Mouse (Mus musculus) spleen, postnatal 10 days (tissue): ENCODE data around the gene Olfr922.

Experiments
- DNase-seq, 2 experiments: peaks; one replicate each; pipeline ENCODE4 v3.0.0; 2021 to 2022; ENCODE audit warnings: low spot score in 2 of 2

Gene Olfr922

GRCm38 (mm10) chr9:38814314-38814713, at the start of gene Olfr922:
TSS of gene Olfr922 (plus strand) at chr9:38814614.
- DNase-seq, result no peak

- no peak for DNase-seq
Observed at GRCm38 (mm10) chr9:38772768-38773167, 41.6 kb upstream of the Olfr922 start, which contains the start of gene Olfr921. TSS of gene Olfr921 (plus strand) at chr9:38773068.

GRCm38 (mm10) chr9:38792689-38793088, 21.7 kb upstream of the Olfr922 start:
- no peak for DNase-seq

GRCm38 (mm10) chr9:38805696-38806095, 8.7 kb upstream of the Olfr922 start:
- no peak for DNase-seq

- DNase-seq, result no peak
Observed at GRCm38 (mm10) chr9:38815458-38815986, 1.1 kb downstream of the Olfr922 start.

- DNase-seq, result no peak
Observed at GRCm38 (mm10) chr9:38826245-38826644, 11.8 kb downstream of the Olfr922 start, which contains the start of gene Olfr923. TSS of gene Olfr923 (plus strand) at chr9:38826545.

GRCm38 (mm10) chr9:38833027-38833426, 18.6 kb downstream of the Olfr922 start:
- DNase-seq, result no peak

GRCm38 (mm10) chr9:38844149-38844548, 29.7 kb downstream of the Olfr922 start, which contains the start of gene Olfr924:
TSS of gene Olfr924 (plus strand) at chr9:38844449.
- no peak for DNase-seq

GRCm38 (mm10) chr9:38854760-38855159, 40.3 kb downstream of the Olfr922 start, which contains the start of gene Olfr26:
TSS of gene Olfr26 (plus strand) at chr9:38855060.
- DNase-seq, result no peak
